Mouse (Mus musculus): ENCODE measurements around the gene Dync1h1. TPM values are rescaled to one million over a fixed set of nuclear protein-coding genes. Genes with fewer than 3 reads are reported as not detected.
A peak's percentile ranks its signal among the peaks of the same experiment; 100 is the strongest.

The Dync1h1 gene
- 88.0 and 91.3 TPM in 2 replicates for polyA plus RNA-seq (2015; fragmentation: Nextera tagmentation; extraction: Ambion mirVana)

- peak; percentile 95 for ATAC-seq
- peak within 1 kb of the TSS; percentile 97 for H3K4me3 ChIP-seq (ENCODE audit: low read depth, low read length)
- no peaks in the 10 kb centered on the region for H3K27me3 ChIP-seq (ENCODE audit: control insufficient read depth, insufficient read depth, low read depth, low read length)
- peaks cover 36% of the 10 kb centered on the region for H3K4me1 ChIP-seq (ENCODE audit: control insufficient read depth, insufficient read depth, low read length)
- H3K36me3 ChIP-seq (ENCODE audit: control insufficient read depth, insufficient read depth, low read length), result no peaks in the 10 kb centered on the region
- no peaks in the 10 kb centered on the region for H3K9me3 ChIP-seq (replicated peaks; ENCODE audit: control insufficient read depth, low read length, poor library complexity, severe bottlenecking)
- H3K27ac ChIP-seq (ENCODE audit: low read length), result peak within 1 kb of the TSS; percentile 98
- peak within 1 kb of the TSS; percentile 96 for H3K4me2 ChIP-seq (ENCODE audit: low read length)
- peak within 1 kb of the TSS; percentile 99 for H3K9ac ChIP-seq (ENCODE audit: low read depth, low read length)
- under 1% methylated on average over 90 of the region's 105 CpGs for WGBS
Measured at GRCm38 (mm10) chr12:110601241-110602218, at the start of gene Dync1h1. Dync1h1 (plus strand) TSS chr12:110601452.

GRCm38 (mm10) chr12:110552113-110552512 lies 49.1 kb upstream of the Dync1h1 start:
- ATAC-seq, result no peak
- Histone ChIP-seq H3K4me1 (ENCODE audit: control insufficient read depth, insufficient read depth, low read length) (no peaks in the 10 kb centered on the region), H3K4me2 (ENCODE audit: low read length) (no peak overlapping the region), H3K4me3 (ENCODE audit: low read depth, low read length) (no peak overlapping the region), H3K27me3 (ENCODE audit: control insufficient read depth, insufficient read depth, low read depth, low read length) (no peaks in the 10 kb centered on the region), H3K36me3 (ENCODE audit: control insufficient read depth, insufficient read depth, low read length) (peaks cover 25% of the 10 kb centered on the region), H3K9ac (ENCODE audit: low read depth, low read length) (no peak overlapping the region), H3K9me3 (replicated peaks; ENCODE audit: control insufficient read depth, low read length, poor library complexity, severe bottlenecking) (no peaks in the 10 kb centered on the region), H3K27ac (ENCODE audit: low read length) (no peak overlapping the region)
- 87% methylated on average over 13 of the region's 13 CpGs for WGBS

- H3K36me3 ChIP-seq (ENCODE audit: control insufficient read depth, insufficient read depth, low read length), result peaks cover 27% of the 10 kb centered on the region
- H3K9me3 ChIP-seq (replicated peaks; ENCODE audit: control insufficient read depth, low read length, poor library complexity, severe bottlenecking), result no peaks in the 10 kb centered on the region
- ATAC-seq, result no peak
- H3K27ac ChIP-seq (ENCODE audit: low read length), result no peak overlapping the region
- H3K4me1 ChIP-seq (ENCODE audit: control insufficient read depth, insufficient read depth, low read length), result no peaks in the 10 kb centered on the region
- no peak overlapping the region for H3K4me3 ChIP-seq (ENCODE audit: low read depth, low read length)
- 91% methylated on average over 5 of the region's 5 CpGs for WGBS
- no peaks in the 10 kb centered on the region for H3K27me3 ChIP-seq (ENCODE audit: control insufficient read depth, insufficient read depth, low read depth, low read length)
- no peak overlapping the region for H3K4me2 ChIP-seq (ENCODE audit: low read length)
- H3K9ac ChIP-seq (ENCODE audit: low read depth, low read length), result no peak overlapping the region
Measured at GRCm38 (mm10) chr12:110553362-110553761, 47.9 kb upstream of the Dync1h1 start.

- Histone ChIP-seq H3K27ac (ENCODE audit: low read length) (no peak overlapping the region), H3K4me1 (ENCODE audit: control insufficient read depth, insufficient read depth, low read length) (no peaks in the 10 kb centered on the region), H3K4me2 (ENCODE audit: low read length) (no peak overlapping the region), H3K9ac (ENCODE audit: low read depth, low read length) (no peak overlapping the region), H3K4me3 (ENCODE audit: low read depth, low read length) (no peak overlapping the region), H3K27me3 (ENCODE audit: control insufficient read depth, insufficient read depth, low read depth, low read length) (no peaks in the 10 kb centered on the region), H3K9me3 (replicated peaks; ENCODE audit: control insufficient read depth, low read length, poor library complexity, severe bottlenecking) (no peaks in the 10 kb centered on the region), H3K36me3 (ENCODE audit: control insufficient read depth, insufficient read depth, low read length) (peaks cover 23% of the 10 kb centered on the region)
- WGBS, result 90% methylated on average over 21 of the region's 21 CpGs
- no peak for ATAC-seq
Measured at GRCm38 (mm10) chr12:110555536-110556240, 45.6 kb upstream of the Dync1h1 start.

- Histone ChIP-seq H3K4me3 (ENCODE audit: low read depth, low read length) (no peak overlapping the region), H3K4me2 (ENCODE audit: low read length) (no peak overlapping the region), H3K4me1 (ENCODE audit: control insufficient read depth, insufficient read depth, low read length) (no peaks in the 10 kb centered on the region), H3K36me3 (ENCODE audit: control insufficient read depth, insufficient read depth, low read length) (peaks cover 30% of the 10 kb centered on the region), H3K9me3 (replicated peaks; ENCODE audit: control insufficient read depth, low read length, poor library complexity, severe bottlenecking) (no peaks in the 10 kb centered on the region), H3K27me3 (ENCODE audit: control insufficient read depth, insufficient read depth, low read depth, low read length) (no peaks in the 10 kb centered on the region), H3K27ac (ENCODE audit: low read length) (no peak overlapping the region), H3K9ac (ENCODE audit: low read depth, low read length) (no peak overlapping the region)
- WGBS, result 58% methylated on average over 18 of the region's 18 CpGs
- ATAC-seq, result peak; percentile 28; the same call in 1 of the 2 replicates
Measured at GRCm38 (mm10) chr12:110556861-110557628, 44.2 kb upstream of the Dync1h1 start.

- no peak for ATAC-seq
- no peaks in the 10 kb centered on the region for H3K27me3 ChIP-seq (ENCODE audit: control insufficient read depth, insufficient read depth, low read depth, low read length)
- H3K36me3 ChIP-seq (ENCODE audit: control insufficient read depth, insufficient read depth, low read length), result peaks cover 29% of the 10 kb centered on the region
- no peak overlapping the region for H3K4me2 ChIP-seq (ENCODE audit: low read length)
- H3K9ac ChIP-seq (ENCODE audit: low read depth, low read length), result no peak overlapping the region
- over 99% methylated on average over 7 of the region's 7 CpGs for WGBS
- no peaks in the 10 kb centered on the region for H3K9me3 ChIP-seq (replicated peaks; ENCODE audit: control insufficient read depth, low read length, poor library complexity, severe bottlenecking)
- H3K4me3 ChIP-seq (ENCODE audit: low read depth, low read length), result no peak overlapping the region
- no peak overlapping the region for H3K27ac ChIP-seq (ENCODE audit: low read length)
- no peaks in the 10 kb centered on the region for H3K4me1 ChIP-seq (ENCODE audit: control insufficient read depth, insufficient read depth, low read length)
Measured at GRCm38 (mm10) chr12:110558175-110558574, 43.1 kb upstream of the Dync1h1 start.

- H3K36me3 ChIP-seq (ENCODE audit: control insufficient read depth, insufficient read depth, low read length), result peaks cover 30% of the 10 kb centered on the region
Measured at GRCm38 (mm10) chr12:110563383-110563782, 37.9 kb upstream of the Dync1h1 start.

GRCm38 (mm10) chr12:110564848-110565247 lies 36.4 kb upstream of the Dync1h1 start:
- Histone ChIP-seq H3K4me1 (ENCODE audit: control insufficient read depth, insufficient read depth, low read length) (no peaks in the 10 kb centered on the region), H3K4me3 (ENCODE audit: low read depth, low read length) (no peak overlapping the region), H3K36me3 (ENCODE audit: control insufficient read depth, insufficient read depth, low read length) (peaks cover 33% of the 10 kb centered on the region), H3K4me2 (ENCODE audit: low read length) (no peak overlapping the region), H3K9me3 (replicated peaks; ENCODE audit: control insufficient read depth, low read length, poor library complexity, severe bottlenecking) (no peaks in the 10 kb centered on the region), H3K27ac (ENCODE audit: low read length) (no peak overlapping the region), H3K9ac (ENCODE audit: low read depth, low read length) (no peak overlapping the region), H3K27me3 (ENCODE audit: control insufficient read depth, insufficient read depth, low read depth, low read length) (no peaks in the 10 kb centered on the region)
- 96% methylated on average over 11 of the region's 11 CpGs for WGBS
- no peak for ATAC-seq

More at GRCm38 (mm10) chr12:110563383-110563782, 37.9 kb upstream of the Dync1h1 start:
- Histone ChIP-seq H3K27me3 (ENCODE audit: control insufficient read depth, insufficient read depth, low read depth, low read length) (no peaks in the 10 kb centered on the region), H3K9me3 (replicated peaks; ENCODE audit: control insufficient read depth, low read length, poor library complexity, severe bottlenecking) (no peaks in the 10 kb centered on the region), H3K27ac (ENCODE audit: low read length) (no peak overlapping the region), H3K9ac (ENCODE audit: low read depth, low read length) (no peak overlapping the region), H3K4me3 (ENCODE audit: low read depth, low read length) (no peak overlapping the region), H3K4me2 (ENCODE audit: low read length) (no peak overlapping the region), H3K4me1 (ENCODE audit: control insufficient read depth, insufficient read depth, low read length) (no peaks in the 10 kb centered on the region)
- WGBS, result 52% methylated on average over 11 of the region's 11 CpGs
- no peak for ATAC-seq

All from midbrain, embryonic 16.5 days (tissue).